Mouse (Mus musculus) liver, embryonic 12.5 days (tissue): ENCODE results near the gene Parvb. TPM values are rescaled to one million over a fixed set of nuclear protein-coding genes. Genes with fewer than 3 reads are reported as not detected.

Experiments
- ATAC-seq: fragments of 200-750 bp; cut with Nextera tagmentation; 2 replicates; pipeline ENCODE4 v1.8.0; 2017; ENCODE audit warnings: moderate number of reproducible peaks, mild to moderate bottlenecking, moderate library complexity
- H3K27ac ChIP-seq: fragments of 300-500 bp; sonication (generic); 2 replicates; pipeline ENCODE4 v1.5.1; 2016; ENCODE audit warnings: mild to moderate bottlenecking
- H3K27me3 ChIP-seq: fragments of 300-500 bp; sonication (generic); replicated peaks from 2 replicates; pipeline ENCODE4 v1.6.1; 2016; ENCODE audit warnings: mild to moderate bottlenecking, moderate library complexity
- H3K36me3 ChIP-seq: fragments of 300-500 bp; sonication (generic); 2 replicates; pipeline ENCODE4 v1.6.1; 2016; ENCODE audit warnings: mild to moderate bottlenecking, moderate library complexity
- H3K4me1 ChIP-seq: fragments of 300-500 bp; sonication (generic); 2 replicates; pipeline ENCODE4 v1.6.1; 2016
- H3K4me2 ChIP-seq: fragments of 300-500 bp; sonication (generic); 2 replicates; pipeline ENCODE4 v1.6.1; 2016; ENCODE audit warnings: mild to moderate bottlenecking, moderate library complexity
- H3K4me3 ChIP-seq: fragments of 300-500 bp; sonication (generic); 2 replicates; pipeline ENCODE4 v1.5.1; 2016; ENCODE audit warnings: mild to moderate bottlenecking, moderate library complexity
- H3K9ac ChIP-seq: fragments of 300-500 bp; sonication (generic); 2 replicates; pipeline ENCODE4 v1.6.1; 2016; ENCODE audit warnings: mild to moderate bottlenecking, moderate library complexity
- H3K9me3 ChIP-seq: fragments of 300-500 bp; sonication (generic); replicated peaks from 2 replicates; pipeline ENCODE4 v1.6.1; 2016; ENCODE audit warnings: mild to moderate bottlenecking, moderate library complexity
- WGBS: fragments of 180-500 bp; shearing (Covaris S2); methylation state at CpG from one replicate; pipeline ENCODE4 v1.1.7; 2016; ENCODE audit not compliant: insufficient replicate concordance; 5-methylcytosine and 5-hydroxymethylcytosine counted together
- polyA plus RNA-seq: library from polyadenylated mRNA; unstranded; fragments of >200 nt; fragmentation: Nextera tagmentation; extraction: Ambion mirVana; gene quantifications from 2 replicates; pipeline ENCODE4 v1.2.1, GENCODE M21; 2016

The Parvb gene
- polyA plus RNA-seq, 1 experiment from 2014 or later = 7.5 TPM

DNA sequence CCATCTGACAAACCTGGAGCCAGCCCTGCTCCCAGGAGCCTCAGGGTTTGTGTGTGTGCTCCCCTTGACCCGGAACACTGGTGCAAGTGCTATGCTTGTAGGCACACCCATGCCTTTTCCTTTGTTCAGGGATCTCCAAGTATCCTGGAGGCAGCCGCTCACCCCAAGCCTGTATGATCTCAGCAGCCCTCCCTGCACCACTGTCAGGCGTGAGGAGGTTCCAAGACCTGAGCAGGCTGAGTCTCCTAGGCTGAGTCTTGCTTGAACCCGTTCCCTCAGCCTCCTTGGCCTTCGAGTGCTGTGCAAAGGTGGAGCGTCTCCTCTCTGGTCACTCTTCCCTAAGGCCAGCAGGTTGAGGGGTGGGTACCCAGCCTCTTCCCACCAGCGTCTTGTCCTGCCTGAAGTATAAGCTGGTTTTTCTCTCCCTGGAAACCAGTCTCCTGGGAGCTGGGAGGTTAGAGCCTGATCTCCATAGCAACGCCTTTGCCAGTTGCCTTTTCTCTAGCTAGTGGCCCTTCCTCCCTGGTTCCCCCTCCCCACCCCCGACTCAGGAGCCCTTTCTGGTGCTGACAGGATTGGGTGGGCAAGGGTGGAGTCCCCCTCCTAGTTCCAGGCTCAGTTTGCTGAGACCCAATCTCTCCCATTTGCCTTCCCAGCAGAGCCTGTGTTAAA, 68.0 kb downstream of the Parvb start:
- 50% methylated on average over 9 of the region's 9 CpGs for WGBS
- Histone ChIP-seq H3K9ac (no peak overlapping the region), H3K4me3 (no peak overlapping the region), H3K4me2 (no peak overlapping the region), H3K4me1 (peaks cover 32% of the 10 kb centered on the region), H3K27me3 (peaks cover 20% of the 10 kb centered on the region; the same call in 1 of the 2 replicates), H3K36me3 (peaks cover 1% of the 10 kb centered on the region; the same call in 1 of the 2 replicates), H3K27ac (no peak overlapping the region), H3K9me3 (no peaks in the 10 kb centered on the region)
- no peak for ATAC-seq

DNA sequence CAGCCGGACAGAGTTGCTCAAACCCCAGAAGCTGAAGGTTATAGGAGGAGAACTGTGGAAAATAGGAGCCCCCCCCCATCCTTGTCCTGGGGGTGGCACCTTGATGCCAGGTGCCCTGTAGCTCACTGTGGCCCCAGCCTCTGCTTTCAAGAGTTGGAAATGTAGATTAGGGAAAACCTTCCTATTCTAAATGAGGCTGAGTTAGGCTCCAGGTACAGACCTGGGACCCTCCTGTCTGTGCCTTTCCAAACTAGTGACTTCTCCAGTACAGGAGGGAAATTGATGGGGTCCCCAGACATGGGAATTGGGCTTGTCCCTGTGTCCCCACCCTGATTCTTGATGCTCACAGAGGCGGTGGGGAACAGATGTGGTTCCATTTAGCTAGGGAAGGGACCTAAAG, 68.7 kb downstream of the Parvb start:
- Histone ChIP-seq H3K9ac (no peak overlapping the region), H3K27me3 (peaks cover 20% of the 10 kb centered on the region; the same call in 1 of the 2 replicates), H3K4me2 (no peak overlapping the region), H3K36me3 (no peaks in the 10 kb centered on the region), H3K4me1 (peaks cover 32% of the 10 kb centered on the region), H3K9me3 (no peaks in the 10 kb centered on the region), H3K27ac (no peak overlapping the region), H3K4me3 (no peak overlapping the region)
- WGBS = 51% methylated on average over 2 of the region's 2 CpGs
- no peak for ATAC-seq

DNA sequence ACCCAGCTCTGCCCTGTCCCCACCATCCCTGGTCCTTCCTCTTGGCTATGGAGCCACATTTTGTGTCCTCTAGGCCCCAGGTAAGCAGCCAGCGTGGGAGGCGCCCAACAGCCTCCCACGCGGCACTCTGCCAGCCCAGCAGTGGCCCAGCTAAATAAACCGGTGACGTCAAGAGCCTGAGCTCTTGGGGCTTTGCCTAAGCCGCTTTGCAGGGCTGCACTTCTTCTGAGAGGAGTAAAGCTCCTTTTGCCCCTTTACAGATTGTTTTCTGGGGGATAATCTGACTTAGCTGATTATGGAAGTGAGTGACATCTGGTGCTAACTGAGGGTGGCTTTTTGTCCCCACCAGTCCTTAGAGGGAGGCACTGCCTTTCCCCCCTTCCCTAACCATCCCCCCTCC, 69.2 kb downstream of the Parvb start:
- no peak overlapping the region for H3K4me2 ChIP-seq
- WGBS = 32% methylated on average over 7 of the region's 7 CpGs
- no peak overlapping the region for H3K9ac ChIP-seq
- no peak overlapping the region for H3K27ac ChIP-seq
- no peak overlapping the region for H3K4me3 ChIP-seq
- H3K27me3 ChIP-seq = peaks cover 20% of the 10 kb centered on the region; the same call in 1 of the 2 replicates
- ATAC-seq = no peak
- peaks cover 32% of the 10 kb centered on the region for H3K4me1 ChIP-seq
- H3K36me3 ChIP-seq = no peaks in the 10 kb centered on the region
- H3K9me3 ChIP-seq = no peaks in the 10 kb centered on the region

DNA sequence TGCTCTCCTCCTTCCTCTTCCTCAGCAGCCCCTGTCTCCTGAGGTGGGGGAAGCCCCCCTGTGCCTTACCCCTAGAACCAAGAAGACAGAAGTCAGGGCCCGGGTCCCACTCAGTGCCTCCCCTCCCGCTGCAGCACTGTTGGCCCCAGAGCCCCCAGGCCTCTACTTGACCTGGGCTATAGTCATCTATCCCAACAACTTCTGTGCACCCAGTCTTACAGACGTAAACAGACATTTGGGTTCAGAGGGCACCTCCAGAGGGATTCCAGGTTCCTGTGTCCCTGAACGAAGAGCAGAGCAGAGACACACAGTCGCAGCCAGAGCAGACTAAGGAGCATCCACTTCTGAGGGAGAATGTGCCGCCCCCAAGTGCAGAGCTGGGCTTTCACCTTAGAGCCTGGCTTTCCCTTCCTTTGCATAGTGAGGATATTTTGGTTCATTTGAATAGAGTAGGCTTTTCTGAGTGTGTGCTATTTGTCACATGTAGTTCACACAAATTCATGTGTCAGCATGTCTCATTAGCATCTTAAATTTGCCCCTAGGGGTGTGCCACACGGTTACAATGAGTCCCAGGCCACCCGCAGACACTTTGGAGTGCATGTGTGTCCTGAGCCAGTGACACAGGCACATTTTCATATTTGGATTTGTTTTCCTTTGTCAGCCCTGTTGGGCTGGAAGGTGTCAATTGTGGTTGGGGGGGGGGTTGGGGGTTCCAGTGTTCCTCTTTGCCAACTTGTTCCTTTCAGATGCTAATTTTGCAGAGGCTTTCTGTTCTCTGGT, 70.0 kb downstream of the Parvb start:
- Histone ChIP-seq H3K4me2 (no peak overlapping the region), H3K4me3 (no peak overlapping the region), H3K27ac (no peak overlapping the region), H3K9ac (no peak overlapping the region), H3K9me3 (no peaks in the 10 kb centered on the region), H3K27me3 (peaks cover 20% of the 10 kb centered on the region; the same call in 1 of the 2 replicates), H3K36me3 (0 out of 2 replicates have a peak, but pooled peaks cover 1% of the 10 kb centered on the region), H3K4me1 (peaks cover 32% of the 10 kb centered on the region)
- ATAC-seq = no peak
- 58% methylated on average over 8 of the region's 8 CpGs for WGBS

DNA sequence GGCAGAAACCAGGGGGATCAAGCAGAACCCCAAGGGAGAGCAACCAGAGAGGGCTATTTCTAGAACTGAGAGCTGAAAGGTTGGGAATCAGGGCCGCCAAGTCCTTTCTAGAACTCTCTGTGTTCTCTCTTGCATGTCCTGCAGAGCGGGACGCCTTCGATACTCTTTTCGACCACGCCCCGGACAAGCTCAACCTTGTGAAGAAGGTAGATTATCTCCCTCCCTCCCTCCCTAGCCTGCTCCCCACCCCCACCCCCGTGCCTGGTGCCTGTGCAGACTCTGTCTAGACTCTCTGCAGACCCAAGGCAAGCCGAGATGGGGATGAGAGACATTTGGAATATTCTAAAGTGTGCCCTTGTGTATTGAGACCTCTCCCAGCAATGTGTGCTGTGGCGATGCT, 71.4 kb downstream of the Parvb start:
- Histone ChIP-seq H3K4me2 (0 out of 2 replicates have a peak overlapping the region, but pooled peaks have one; percentile 4), H3K9ac (no peak overlapping the region), H3K27ac (no peak overlapping the region), H3K4me1 (peaks cover 32% of the 10 kb centered on the region), H3K9me3 (no peaks in the 10 kb centered on the region), H3K36me3 (0 out of 2 replicates have a peak, but pooled peaks cover 10% of the 10 kb centered on the region), H3K4me3 (no peak overlapping the region), H3K27me3 (peaks cover 20% of the 10 kb centered on the region; the same call in 1 of the 2 replicates)
- WGBS = 40% methylated on average over 10 of the region's 10 CpGs
- ATAC-seq = peak; percentile 54; the same call in 1 of the 2 replicates

DNA sequence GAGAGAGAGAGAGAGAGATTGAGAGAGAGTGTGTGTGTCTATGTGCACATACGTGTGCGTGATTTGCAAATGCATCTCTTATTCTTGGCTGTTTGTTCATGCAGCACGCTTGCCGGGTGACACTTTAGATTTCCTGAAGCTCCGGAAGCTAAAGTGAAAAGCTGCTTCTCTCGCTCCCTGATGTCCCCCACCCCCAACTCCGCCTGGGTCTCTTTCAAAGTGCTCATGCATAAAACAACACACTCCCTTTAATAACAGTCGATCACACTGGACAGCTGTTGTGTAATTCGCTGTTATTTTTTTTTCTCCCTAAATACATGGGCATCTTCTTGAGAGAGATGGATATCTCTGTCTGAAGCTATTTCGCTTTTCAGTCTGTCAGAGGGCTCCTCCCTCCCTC, 73.5 kb downstream of the Parvb start:
- peaks cover 13% of the 10 kb centered on the region; the same call in 1 of the 2 replicates for H3K27me3 ChIP-seq
- no peak overlapping the region for H3K9ac ChIP-seq
- H3K4me2 ChIP-seq = no peak overlapping the region
- ATAC-seq = no peak
- peaks cover 35% of the 10 kb centered on the region for H3K4me1 ChIP-seq
- WGBS = 69% methylated on average over 10 of the region's 10 CpGs
- no peak overlapping the region for H3K4me3 ChIP-seq
- H3K27ac ChIP-seq = no peak overlapping the region
- no peaks in the 10 kb centered on the region for H3K9me3 ChIP-seq
- H3K36me3 ChIP-seq = 0 out of 2 replicates have a peak, but pooled peaks cover 14% of the 10 kb centered on the region

DNA sequence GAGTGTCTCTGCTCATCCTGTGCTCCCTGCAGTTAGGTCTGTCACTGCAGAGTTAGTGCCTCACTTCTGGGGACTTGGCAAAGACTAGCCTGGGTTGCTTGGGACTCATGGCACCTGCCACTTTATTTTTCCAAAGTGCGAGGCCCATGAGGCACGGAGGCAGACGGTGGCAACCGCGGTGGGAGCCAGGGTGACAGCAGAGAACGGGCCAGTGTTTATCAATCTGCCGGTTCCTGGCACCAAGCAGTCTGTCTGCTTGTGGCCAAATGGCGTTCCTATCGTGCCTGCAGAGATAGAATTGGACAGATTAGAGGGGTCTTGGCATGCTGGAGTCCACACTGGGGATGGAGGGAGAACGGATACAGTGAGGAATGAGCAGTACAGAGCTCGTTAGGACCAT, 78.4 kb downstream of the Parvb start:
- Histone ChIP-seq H3K27ac (0 out of 2 replicates have a peak overlapping the region, but pooled peaks have one; percentile 68), H3K4me3 (no peak overlapping the region), H3K9ac (no peak overlapping the region), H3K36me3 (0 out of 2 replicates have a peak, but pooled peaks cover 14% of the 10 kb centered on the region), H3K4me2 (0 out of 2 replicates have a peak overlapping the region, but pooled peaks have one; percentile 38), H3K27me3 (no peaks in the 10 kb centered on the region), H3K9me3 (no peaks in the 10 kb centered on the region), H3K4me1 (peaks cover 50% of the 10 kb centered on the region)
- 59% methylated on average over 11 of the region's 11 CpGs for WGBS
- ATAC-seq = no peak

DNA sequence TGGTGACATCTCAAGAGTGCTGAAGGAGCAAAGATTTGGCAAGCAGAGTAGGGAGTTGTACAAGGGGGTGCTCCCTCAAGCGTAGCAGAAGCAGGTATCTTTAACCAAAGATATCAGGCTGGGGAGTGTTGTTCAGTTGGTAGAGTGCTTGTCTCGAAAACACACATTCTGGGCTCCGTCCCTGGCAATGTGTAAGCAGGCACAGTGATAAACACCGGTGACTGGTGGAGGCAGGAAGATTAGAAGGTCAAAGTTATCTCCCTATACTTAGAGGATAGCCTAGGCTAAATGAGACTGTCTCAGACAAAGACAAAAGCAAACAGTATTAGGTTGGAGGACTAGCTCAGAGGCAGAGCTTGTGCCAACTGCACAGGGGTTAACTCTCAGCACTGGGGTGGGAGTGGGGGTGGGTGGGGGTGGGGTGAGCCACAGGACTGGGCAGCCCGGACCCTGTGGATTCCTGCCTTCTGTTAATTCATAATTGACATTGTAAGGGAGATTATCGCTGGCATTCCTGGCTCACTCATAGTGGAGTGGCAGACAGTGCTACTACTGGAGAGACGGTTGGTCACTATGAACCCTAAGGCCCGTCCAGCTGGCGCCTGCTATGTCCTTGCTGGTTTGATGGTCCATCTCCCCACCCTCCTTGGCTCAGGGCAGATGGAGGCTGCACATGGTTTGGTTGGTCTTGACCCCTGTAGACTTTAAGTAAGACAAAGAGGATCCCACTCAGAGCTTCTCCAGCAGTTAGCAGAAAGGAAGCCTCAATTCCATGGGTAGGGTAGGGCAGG, 79.6 kb downstream of the Parvb start:
- H3K9me3 ChIP-seq = no peaks in the 10 kb centered on the region
- H3K36me3 ChIP-seq = 0 out of 2 replicates have a peak, but pooled peaks cover 14% of the 10 kb centered on the region
- no peaks in the 10 kb centered on the region for H3K27me3 ChIP-seq
- no peak overlapping the region for H3K4me3 ChIP-seq
- peak; percentile 88 for ATAC-seq
- peak overlapping the region; percentile 38 for H3K4me2 ChIP-seq
- peak overlapping the region; percentile 68 for H3K27ac ChIP-seq
- H3K9ac ChIP-seq = 0 out of 2 replicates have a peak overlapping the region, but pooled peaks have one; percentile 2
- peaks cover 50% of the 10 kb centered on the region for H3K4me1 ChIP-seq
- WGBS = 45% methylated on average over 9 of the region's 9 CpGs

DNA sequence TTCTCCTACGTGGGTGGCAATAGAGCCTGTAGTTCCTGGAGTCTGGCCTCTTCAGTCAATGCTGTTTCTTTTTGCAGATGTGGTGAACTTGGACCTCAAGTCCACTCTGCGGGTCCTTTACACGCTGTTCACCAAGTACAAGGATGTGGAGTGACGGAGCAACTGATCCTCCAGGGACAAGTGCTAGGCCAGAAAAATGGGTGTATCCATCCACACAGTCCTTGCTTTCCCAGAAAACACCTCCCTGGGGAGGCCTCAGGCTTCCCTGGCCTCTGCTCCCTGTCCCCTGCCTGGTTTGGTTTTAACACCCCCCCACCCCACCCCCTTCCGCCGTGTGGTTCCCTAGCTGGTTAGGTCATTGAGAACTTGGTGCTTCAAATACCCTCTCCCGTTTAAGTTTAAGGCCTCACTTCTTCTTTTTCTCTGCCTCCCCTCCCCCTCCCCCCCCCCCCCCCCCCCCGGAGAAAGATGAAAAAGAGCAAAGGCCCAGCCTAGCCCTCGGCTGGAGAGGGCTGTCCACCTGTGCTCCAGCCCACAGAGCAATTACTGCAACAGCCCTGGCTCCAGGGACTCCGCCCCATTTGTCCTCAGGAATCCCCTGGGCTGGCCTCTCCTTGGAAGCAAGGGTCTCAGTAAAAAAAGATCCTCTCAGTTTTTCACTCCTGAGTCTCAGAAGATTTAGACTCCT, 81.2 kb downstream of the Parvb start:
- H3K9me3 ChIP-seq = no peaks in the 10 kb centered on the region
- 0 out of 2 replicates have a peak, but pooled peaks cover 4% of the 10 kb centered on the region for H3K36me3 ChIP-seq
- H3K4me3 ChIP-seq = no peak overlapping the region
- no peak overlapping the region for H3K9ac ChIP-seq
- H3K4me1 ChIP-seq = peaks cover 50% of the 10 kb centered on the region
- 37% methylated on average over 10 of the region's 10 CpGs for WGBS
- peak overlapping the region; percentile 59 for H3K27ac ChIP-seq
- peak overlapping the region; percentile 19 for H3K4me2 ChIP-seq
- no peak for ATAC-seq
- no peaks in the 10 kb centered on the region for H3K27me3 ChIP-seq

DNA sequence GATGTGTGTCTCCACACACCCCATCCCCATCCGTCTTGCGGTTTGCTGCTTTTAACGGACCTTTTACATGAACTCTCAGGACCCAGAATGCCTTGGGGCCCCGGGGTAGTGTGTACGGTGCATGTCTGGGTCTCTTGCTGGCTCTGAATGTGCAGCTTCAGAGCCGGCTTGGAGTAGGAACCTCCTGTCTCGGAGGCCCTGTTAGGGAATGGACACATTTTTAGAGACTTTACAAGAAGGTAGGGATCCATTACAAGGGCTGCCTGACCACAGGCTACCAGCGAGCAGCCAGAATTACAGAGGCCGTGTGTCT, 81.7 kb downstream of the Parvb start:
- Histone ChIP-seq H3K36me3 (0 out of 2 replicates have a peak, but pooled peaks cover 3% of the 10 kb centered on the region), H3K9me3 (no peaks in the 10 kb centered on the region), H3K4me2 (peak overlapping the region; percentile 19), H3K9ac (no peak overlapping the region), H3K4me1 (peaks cover 50% of the 10 kb centered on the region), H3K27ac (peak overlapping the region; percentile 59; the same call in 1 of the 2 replicates), H3K4me3 (no peak overlapping the region), H3K27me3 (no peaks in the 10 kb centered on the region)
- WGBS = 25% methylated on average over 9 of the region's 9 CpGs
- ATAC-seq = no peak

DNA sequence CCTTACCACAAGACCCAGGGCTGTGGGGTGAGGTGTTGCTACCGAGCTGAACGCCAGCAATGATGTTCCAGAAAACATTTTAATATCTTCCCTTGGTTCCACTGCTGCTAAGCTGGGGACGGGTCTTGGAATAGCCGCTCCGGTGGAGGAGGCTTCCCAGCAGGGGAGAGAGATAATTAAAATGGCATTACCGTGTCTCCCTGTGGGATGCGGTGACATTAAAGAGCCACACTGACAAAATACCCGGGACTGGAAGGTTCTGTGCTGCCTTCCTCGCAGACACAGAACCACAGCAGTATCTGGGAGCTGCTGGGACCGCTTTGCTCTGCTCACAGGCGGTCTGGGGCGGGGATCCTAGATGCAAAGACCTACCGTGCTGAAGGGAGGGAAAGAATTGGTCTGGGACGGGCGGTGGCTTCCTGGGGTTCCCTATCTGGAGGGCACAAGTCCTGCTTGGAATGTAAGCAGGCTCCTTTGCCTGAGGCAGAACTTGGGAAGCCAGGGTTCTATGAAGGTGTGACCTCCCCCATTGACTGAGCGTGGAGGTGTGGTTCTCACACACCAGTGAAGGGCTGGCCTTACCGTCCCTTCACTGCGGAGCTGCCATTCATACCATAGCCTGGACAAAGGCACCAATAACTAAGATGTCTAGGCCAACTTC, 82.7 kb downstream of the Parvb start:
- peaks cover 50% of the 10 kb centered on the region for H3K4me1 ChIP-seq
- H3K9ac ChIP-seq = no peak overlapping the region
- H3K9me3 ChIP-seq = no peaks in the 10 kb centered on the region
- no peak overlapping the region for H3K4me3 ChIP-seq
- H3K27ac ChIP-seq = peak overlapping the region; percentile 12
- H3K4me2 ChIP-seq = no peak overlapping the region
- ATAC-seq = no peak
- WGBS = 44% methylated on average over 18 of the region's 18 CpGs
- H3K36me3 ChIP-seq = no peaks in the 10 kb centered on the region
- no peaks in the 10 kb centered on the region for H3K27me3 ChIP-seq
